Mouse (Mus musculus): ENCODE data around the gene Hand1. TPM values are rescaled to one million over a fixed set of nuclear protein-coding genes. Genes with fewer than 3 reads are reported as not detected.
A peak's percentile ranks its signal among the peaks of the same experiment; 100 is the strongest.

Gene Hand1
- polyA plus RNA-seq (2012; rRNA removed) (2.2 and 2.6 TPM in 2 replicates), polyA plus RNA-seq (2014; fragmentation: Nextera tagmentation; extraction: Ambion mirVana) (1.6 and 1.7 TPM in 2 replicates)

DNA sequence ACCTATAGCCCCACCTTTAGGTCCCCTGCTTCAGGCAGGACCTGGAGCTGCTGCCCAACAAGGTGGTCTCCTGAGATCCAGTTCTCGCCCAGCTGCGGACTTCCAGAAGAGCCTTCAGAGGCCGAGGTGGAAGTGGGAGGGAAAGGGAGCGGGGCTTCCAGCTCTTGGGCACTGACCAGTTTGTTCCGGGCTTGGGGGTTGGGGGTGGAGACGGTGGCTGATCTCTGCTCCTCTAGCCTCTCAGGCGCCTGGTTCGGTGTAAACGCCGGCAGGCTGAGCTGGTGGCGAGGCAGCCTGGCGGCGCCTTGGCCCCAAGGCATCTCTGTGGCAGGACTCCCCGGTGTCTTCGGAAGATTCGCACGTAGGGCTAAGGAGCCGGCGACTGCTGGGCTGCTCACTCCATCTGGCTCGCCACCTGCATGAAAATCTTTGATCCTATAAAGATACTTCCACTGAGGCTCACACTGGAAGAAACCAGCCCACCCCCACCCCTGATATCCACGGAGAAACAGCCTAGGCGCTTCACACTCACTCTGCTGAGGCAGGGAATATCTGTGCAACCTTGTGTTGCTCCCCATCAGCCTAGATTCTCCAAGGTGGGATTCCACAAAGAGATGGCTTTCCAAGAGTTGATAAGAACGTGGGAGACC lies at the start of gene Hand1:
Hand1 (minus strand) TSS at position 267 of the 650 bp plus-strand sequence.
- Histone ChIP-seq H3K9me3 (ENCODE audit: control insufficient read depth, low read length) (no peaks in the 10 kb centered on the region), H3K4me3 (replicated peaks; ENCODE audit: low read length) (peak within 1 kb of the TSS; percentile 10), H3K27me3 (ENCODE audit: control insufficient read depth, insufficient read depth, low read length) (peaks cover 98% of the 10 kb centered on the region), H3K27ac (replicated peaks; ENCODE audit: low read depth, low read length) (no peak within 1 kb of the TSS), H3K9ac (ENCODE audit: low read depth, low read length, severe bottlenecking) (0 out of 2 replicates have a peak within 1 kb of the TSS, but pooled peaks have one; percentile 8), H3K4me1 (ENCODE audit: control insufficient read depth, insufficient read depth, low read length) (peaks cover 39% of the 10 kb centered on the region), H3K4me2 (replicated peaks; ENCODE audit: low read depth, low read length, severe bottlenecking) (peak within 1 kb of the TSS; percentile 23; the same call in 1 of the 2 replicates), H3K36me3 (ENCODE audit: control insufficient read depth, insufficient read depth, low read length) (no peaks in the 10 kb centered on the region)
- no peak for ATAC-seq (ENCODE audit: low FRiP score, low read depth)
- DNase-seq (ENCODE audit: low spot score), result no peak
- TF ChIP-seq POLR2A (IDR thresholded peaks at IDR 0.05; ENCODE audit: borderline replicate concordance, extremely low read depth, insufficient read depth, insufficient read length), result no peak
- 14% methylated on average over 22 of the region's 23 CpGs for WGBS

DNA sequence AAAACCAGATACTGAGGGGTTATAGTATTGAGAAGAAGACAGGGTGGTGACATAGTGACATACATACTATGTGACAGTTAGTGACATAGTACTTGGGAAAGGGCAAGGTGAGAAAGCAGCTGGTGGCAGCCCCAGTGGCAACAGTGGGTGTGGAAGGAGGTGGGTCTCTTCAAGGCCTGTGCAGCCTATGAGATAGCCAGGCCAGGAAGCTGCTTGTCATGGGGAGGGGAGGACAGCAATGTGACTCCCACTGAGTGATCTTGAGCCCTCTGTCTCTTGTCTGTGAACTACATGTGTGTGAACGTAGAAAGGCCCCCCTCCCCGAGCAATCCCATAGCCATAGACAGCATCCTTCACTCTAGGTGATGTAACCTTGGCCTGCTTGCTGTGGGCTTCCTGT lies 43.5 kb upstream of the Hand1 start:
- TF ChIP-seq POLR2A (IDR thresholded peaks at IDR 0.05; ENCODE audit: borderline replicate concordance, extremely low read depth, insufficient read depth, insufficient read length), result no peak
- no peaks in the 10 kb centered on the region for H3K4me1 ChIP-seq (ENCODE audit: control insufficient read depth, insufficient read depth, low read length)
- no peaks in the 10 kb centered on the region for H3K36me3 ChIP-seq (ENCODE audit: control insufficient read depth, insufficient read depth, low read length)
- no peak overlapping the region for H3K9ac ChIP-seq (ENCODE audit: low read depth, low read length, severe bottlenecking)
- DNase-seq (ENCODE audit: low spot score) (no peak), ATAC-seq (ENCODE audit: low FRiP score, low read depth) (no peak)
- H3K27me3 ChIP-seq (ENCODE audit: control insufficient read depth, insufficient read depth, low read length), result no peaks in the 10 kb centered on the region
- no peaks in the 10 kb centered on the region for H3K9me3 ChIP-seq (ENCODE audit: control insufficient read depth, low read length)
- WGBS, result 75% methylated on average over 2 of the region's 2 CpGs
- H3K4me3 ChIP-seq (replicated peaks; ENCODE audit: low read length), result no peak overlapping the region
- H3K27ac ChIP-seq (replicated peaks; ENCODE audit: low read depth, low read length), result no peak overlapping the region
- no peak overlapping the region for H3K4me2 ChIP-seq (replicated peaks; ENCODE audit: low read depth, low read length, severe bottlenecking)

DNA sequence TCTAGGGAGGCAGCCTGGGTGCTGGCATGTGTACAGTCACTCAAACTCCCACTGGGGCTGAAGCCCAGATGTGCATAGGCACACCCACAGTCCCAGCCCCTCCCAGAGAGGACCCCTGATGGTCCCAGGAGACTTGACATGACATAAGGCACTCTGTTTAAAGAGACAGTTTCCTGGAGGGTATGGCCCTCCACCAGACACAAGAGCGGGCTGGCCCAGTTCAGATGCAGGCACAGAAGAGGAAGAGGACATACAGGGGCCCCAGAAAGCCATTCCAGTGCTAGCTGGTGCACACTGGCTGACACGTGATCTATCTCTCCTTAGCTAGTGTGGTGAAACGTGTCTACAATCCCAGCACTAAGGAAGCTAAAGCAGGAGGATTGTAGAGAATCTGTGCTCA lies 40.4 kb upstream of the Hand1 start:
- WGBS, result 45% methylated on average over 3 of the region's 3 CpGs
- Histone ChIP-seq H3K9ac (ENCODE audit: low read depth, low read length, severe bottlenecking) (no peak overlapping the region), H3K27ac (replicated peaks; ENCODE audit: low read depth, low read length) (no peak overlapping the region), H3K27me3 (ENCODE audit: control insufficient read depth, insufficient read depth, low read length) (no peaks in the 10 kb centered on the region), H3K4me2 (replicated peaks; ENCODE audit: low read depth, low read length, severe bottlenecking) (no peak overlapping the region), H3K36me3 (ENCODE audit: control insufficient read depth, insufficient read depth, low read length) (no peaks in the 10 kb centered on the region), H3K4me3 (replicated peaks; ENCODE audit: low read length) (no peak overlapping the region), H3K4me1 (ENCODE audit: control insufficient read depth, insufficient read depth, low read length) (no peaks in the 10 kb centered on the region), H3K9me3 (ENCODE audit: control insufficient read depth, low read length) (no peaks in the 10 kb centered on the region)
- ATAC-seq (ENCODE audit: low FRiP score, low read depth) (no peak), DNase-seq (ENCODE audit: low spot score) (no peak)
- no peak for TF ChIP-seq POLR2A (IDR thresholded peaks at IDR 0.05; ENCODE audit: borderline replicate concordance, extremely low read depth, insufficient read depth, insufficient read length)

DNA sequence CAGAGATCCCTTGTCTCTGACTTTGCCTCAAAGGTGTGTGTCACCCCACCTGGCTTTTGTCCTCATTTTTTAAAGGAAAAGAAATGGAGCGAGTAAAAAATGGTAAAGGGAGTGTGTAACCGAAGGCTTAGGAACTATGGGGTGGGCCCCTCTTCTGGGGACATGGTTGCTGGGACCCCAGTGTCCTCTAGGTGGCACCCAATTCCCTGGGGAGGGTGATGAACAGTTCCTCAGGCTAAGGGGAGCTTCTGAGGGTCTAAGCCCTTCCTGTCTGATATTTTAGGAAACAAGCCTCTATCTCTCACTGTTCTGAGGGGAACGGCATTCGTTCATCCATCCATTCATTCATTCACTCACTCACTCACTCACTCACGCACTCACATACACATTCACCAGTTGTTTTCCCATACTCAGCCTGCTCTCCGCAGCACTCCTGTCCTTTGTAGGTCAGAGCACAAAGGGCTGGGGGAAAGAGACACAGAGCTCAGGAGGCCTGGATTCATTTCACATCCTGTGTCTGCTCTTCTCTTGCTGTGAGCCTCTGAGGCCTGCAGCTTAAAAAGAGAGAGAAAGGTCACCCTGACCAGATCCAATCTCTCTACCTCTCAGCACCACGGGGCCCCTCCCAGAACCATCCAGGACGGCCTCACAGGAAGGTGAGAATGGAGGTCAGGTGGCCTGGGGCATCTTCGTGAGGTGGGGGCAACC lies 36.3 kb upstream of the Hand1 start:
- Histone ChIP-seq H3K9ac (ENCODE audit: low read depth, low read length, severe bottlenecking) (no peak overlapping the region), H3K36me3 (ENCODE audit: control insufficient read depth, insufficient read depth, low read length) (no peaks in the 10 kb centered on the region), H3K4me2 (replicated peaks; ENCODE audit: low read depth, low read length, severe bottlenecking) (no peak overlapping the region), H3K4me1 (ENCODE audit: control insufficient read depth, insufficient read depth, low read length) (no peaks in the 10 kb centered on the region), H3K27me3 (ENCODE audit: control insufficient read depth, insufficient read depth, low read length) (no peaks in the 10 kb centered on the region), H3K4me3 (replicated peaks; ENCODE audit: low read length) (no peak overlapping the region), H3K27ac (replicated peaks; ENCODE audit: low read depth, low read length) (no peak overlapping the region), H3K9me3 (ENCODE audit: control insufficient read depth, low read length) (no peaks in the 10 kb centered on the region)
- no peak for TF ChIP-seq POLR2A (IDR thresholded peaks at IDR 0.05; ENCODE audit: borderline replicate concordance, extremely low read depth, insufficient read depth, insufficient read length)
- DNase-seq (ENCODE audit: low spot score), result no peak
- ATAC-seq (ENCODE audit: low FRiP score, low read depth), result no peak
- 46% methylated on average over 9 of the region's 9 CpGs for WGBS

DNA sequence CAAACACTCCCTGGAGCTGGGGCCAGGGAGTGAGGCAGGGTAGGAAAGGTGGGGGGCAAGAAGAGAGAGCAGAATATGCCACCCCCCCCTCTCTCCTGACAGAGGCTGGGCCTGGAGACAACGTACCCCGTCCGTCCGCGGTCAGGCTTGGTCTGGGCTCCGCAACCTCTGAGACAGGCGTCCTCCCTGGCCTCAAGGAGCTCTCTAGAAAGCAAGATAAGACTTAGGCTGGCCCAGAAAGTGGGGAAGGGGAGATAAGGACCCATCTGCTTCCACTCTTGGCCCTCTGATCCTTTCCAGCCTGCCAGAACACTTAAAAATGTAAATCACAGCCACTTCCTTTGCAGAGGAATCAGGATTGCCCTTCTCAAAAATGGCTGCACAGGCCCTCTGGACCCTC lies 33.8 kb upstream of the Hand1 start:
- ATAC-seq (ENCODE audit: low FRiP score, low read depth) (no peak), DNase-seq (ENCODE audit: low spot score) (no peak)
- H3K4me2 ChIP-seq (replicated peaks; ENCODE audit: low read depth, low read length, severe bottlenecking), result no peak overlapping the region
- H3K36me3 ChIP-seq (ENCODE audit: control insufficient read depth, insufficient read depth, low read length), result no peaks in the 10 kb centered on the region
- no peaks in the 10 kb centered on the region for H3K27me3 ChIP-seq (ENCODE audit: control insufficient read depth, insufficient read depth, low read length)
- H3K9me3 ChIP-seq (ENCODE audit: control insufficient read depth, low read length), result no peaks in the 10 kb centered on the region
- H3K9ac ChIP-seq (ENCODE audit: low read depth, low read length, severe bottlenecking), result no peak overlapping the region
- no peaks in the 10 kb centered on the region for H3K4me1 ChIP-seq (ENCODE audit: control insufficient read depth, insufficient read depth, low read length)
- no peak for TF ChIP-seq POLR2A (IDR thresholded peaks at IDR 0.05; ENCODE audit: borderline replicate concordance, extremely low read depth, insufficient read depth, insufficient read length)
- no peak overlapping the region for H3K4me3 ChIP-seq (replicated peaks; ENCODE audit: low read length)
- no peak overlapping the region for H3K27ac ChIP-seq (replicated peaks; ENCODE audit: low read depth, low read length)
- WGBS, result 51% methylated on average over 7 of the region's 7 CpGs

Measured in limb, embryonic 14.5 days (tissue).